Mouse (Mus musculus): ENCODE measurements around the gene Cd59b. TPM values are rescaled to one million over a fixed set of nuclear protein-coding genes. Genes with fewer than 3 reads are reported as not detected.
A peak's percentile ranks its signal among the peaks of the same experiment; 100 is the strongest.

Cd59b gene
- 1.9 and 2.1 TPM in 2 replicates for polyA plus RNA-seq (2012; ENCODE audit: insufficient read depth, insufficient read length, missing spikeins)

DNA sequence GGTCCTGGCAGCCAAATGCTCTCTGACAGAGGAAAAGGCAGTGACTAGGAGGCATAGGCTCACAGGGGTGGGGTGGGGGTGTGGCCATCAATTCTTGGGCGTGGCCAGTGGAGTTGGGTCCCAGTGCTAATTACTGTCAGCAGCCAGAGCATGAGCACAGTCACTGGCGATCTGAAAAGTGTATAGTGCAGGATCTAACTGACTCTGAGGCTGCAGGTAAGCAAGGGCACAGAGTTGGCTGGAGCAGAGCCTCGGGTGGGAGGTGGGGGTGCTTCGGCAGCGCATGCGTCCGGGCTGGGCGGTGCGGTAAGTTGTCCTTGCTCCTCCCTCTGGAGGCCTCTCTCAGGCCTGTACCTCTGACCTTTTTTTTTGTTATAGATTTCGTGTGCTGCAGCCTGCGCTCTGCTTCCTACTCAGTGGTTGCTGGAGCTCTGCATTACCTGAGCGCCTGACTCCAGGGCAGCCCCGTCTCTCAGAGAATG is at the start of gene Cd59b:
TSS of gene Cd59b (plus strand) at position 146 of the 482 bp plus-strand sequence.
- H3K27ac ChIP-seq (ENCODE audit: insufficient read depth, low read depth, low read length) = no peak within 1 kb of the TSS
- no peak for TF ChIP-seq CTCF (IDR thresholded peaks at IDR 0.05; ENCODE audit: low read depth, low read length)
- no peak for TF ChIP-seq POLR2A (IDR thresholded peaks at IDR 0.05; ENCODE audit: borderline replicate concordance, low read depth, low read length)
- 0 out of 2 replicates have a peak, but pooled peaks cover 3% of the 10 kb centered on the region for H3K4me1 ChIP-seq (ENCODE audit: control insufficient read depth, insufficient read depth, low read length)

DNA sequence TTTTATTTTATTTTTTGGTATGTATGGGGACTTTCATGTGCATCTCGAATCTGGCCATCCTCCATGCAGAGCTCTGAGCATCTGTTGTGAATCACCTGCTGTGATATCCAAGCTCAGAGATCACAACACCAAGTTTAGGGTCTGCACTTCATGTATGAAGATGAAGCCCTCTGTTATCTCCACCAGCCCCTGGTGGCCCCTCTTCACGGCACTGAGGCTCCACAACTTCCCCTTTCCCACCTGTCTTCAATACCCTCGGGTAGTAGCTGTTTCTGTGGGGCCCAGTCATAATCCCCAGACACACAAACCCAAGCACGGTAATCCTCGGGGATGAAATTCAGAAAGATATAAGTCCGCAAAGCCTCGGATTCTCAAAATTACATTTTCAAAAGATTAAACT is 46.6 kb upstream of the Cd59b start:
- H3K4me3 ChIP-seq (ENCODE audit: insufficient read depth, low read length) = no peak overlapping the region
- TF ChIP-seq CTCF (IDR thresholded peaks at IDR 0.05; ENCODE audit: low read depth, low read length) = no peak
- no peak for TF ChIP-seq POLR2A (IDR thresholded peaks at IDR 0.05; ENCODE audit: borderline replicate concordance, low read depth, low read length)
- peaks cover under 1% of the 10 kb centered on the region; the same call in 1 of the 2 replicates for H3K4me1 ChIP-seq (ENCODE audit: control insufficient read depth, insufficient read depth, low read length)
- H3K27ac ChIP-seq (ENCODE audit: insufficient read depth, low read depth, low read length) = no peak overlapping the region

More for the DNA sequence above, at the start of gene Cd59b:
- H3K4me3 ChIP-seq (ENCODE audit: insufficient read depth, low read length) = no peak within 1 kb of the TSS

DNA sequence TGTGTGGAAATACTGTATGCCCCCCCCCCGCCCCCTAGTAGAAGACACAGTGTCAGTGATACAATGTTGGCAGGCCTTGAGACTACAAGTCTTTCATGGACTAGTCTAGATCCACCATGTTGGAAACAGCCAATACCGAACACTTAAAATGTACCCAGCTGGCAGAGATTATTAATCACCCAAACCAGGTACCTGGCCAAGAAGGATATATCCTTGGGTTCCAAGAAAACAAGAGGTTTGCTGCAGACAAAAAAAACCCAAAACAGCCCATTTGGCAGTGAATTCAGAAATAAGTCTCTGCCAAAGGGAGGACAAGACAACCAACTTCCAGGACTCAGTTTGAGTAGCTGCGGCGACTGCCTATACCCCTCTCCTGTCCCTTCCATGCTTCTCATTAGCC is 45.0 kb upstream of the Cd59b start:
- Histone ChIP-seq H3K4me1 (ENCODE audit: control insufficient read depth, insufficient read depth, low read length) (peaks cover 3% of the 10 kb centered on the region), H3K4me3 (ENCODE audit: insufficient read depth, low read length) (no peak overlapping the region), H3K27ac (ENCODE audit: insufficient read depth, low read depth, low read length) (no peak overlapping the region)
- no peak for TF ChIP-seq CTCF (IDR thresholded peaks at IDR 0.05; ENCODE audit: low read depth, low read length)
- no peak for TF ChIP-seq POLR2A (IDR thresholded peaks at IDR 0.05; ENCODE audit: borderline replicate concordance, low read depth, low read length)

DNA sequence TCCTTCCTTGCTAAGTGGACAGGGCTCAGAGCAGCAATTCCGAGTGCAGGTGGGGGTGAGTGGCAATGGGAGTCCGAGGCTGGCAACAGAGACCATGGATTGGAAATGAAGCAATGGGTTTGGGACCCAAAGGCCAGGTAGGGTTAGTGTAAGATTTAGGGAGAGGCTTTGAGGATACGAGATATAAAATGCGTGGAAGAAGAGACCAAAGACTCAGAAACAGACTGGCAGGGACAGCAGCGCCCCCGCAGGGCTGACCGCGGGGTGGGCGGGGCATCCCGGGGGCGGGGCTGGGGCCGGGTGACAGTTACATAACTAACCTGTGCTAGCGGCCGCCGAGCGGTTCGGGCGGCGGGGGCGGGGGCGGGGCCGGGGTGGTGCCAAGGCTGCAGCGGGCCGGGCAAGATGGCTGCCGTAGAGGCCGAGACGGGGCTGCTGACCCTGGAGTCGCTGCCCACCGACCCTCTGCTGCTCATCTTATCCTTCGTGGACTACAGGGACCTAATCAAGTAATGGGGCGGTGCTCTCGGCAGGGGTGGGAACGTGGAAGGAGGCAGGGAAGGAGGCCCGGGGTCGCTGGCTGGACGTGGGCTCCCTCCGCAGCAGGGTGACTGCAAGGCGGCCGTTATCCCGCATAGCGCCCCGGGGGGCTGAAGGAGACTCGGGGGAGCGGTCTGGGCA is 42.1 kb upstream of the Cd59b start, which contains the start of gene Fbxo3:
TSS of gene Fbxo3 (plus strand) at position 264 of the 681 bp plus-strand sequence.
- Histone ChIP-seq H3K27ac (ENCODE audit: insufficient read depth, low read depth, low read length) (peak within 1 kb of the TSS; percentile 29), H3K4me3 (ENCODE audit: insufficient read depth, low read length) (peak within 1 kb of the TSS; percentile 94), H3K4me1 (ENCODE audit: control insufficient read depth, insufficient read depth, low read length) (peaks cover 5% of the 10 kb centered on the region)
- peak; percentile 23; the same call in 1 of the 2 replicates for TF ChIP-seq CTCF (IDR thresholded peaks at IDR 0.05; ENCODE audit: low read depth, low read length)
- 0 out of 2 replicates have a peak, but pooled peaks have one; percentile 39 for TF ChIP-seq POLR2A (IDR thresholded peaks at IDR 0.05; ENCODE audit: borderline replicate concordance, low read depth, low read length)

DNA sequence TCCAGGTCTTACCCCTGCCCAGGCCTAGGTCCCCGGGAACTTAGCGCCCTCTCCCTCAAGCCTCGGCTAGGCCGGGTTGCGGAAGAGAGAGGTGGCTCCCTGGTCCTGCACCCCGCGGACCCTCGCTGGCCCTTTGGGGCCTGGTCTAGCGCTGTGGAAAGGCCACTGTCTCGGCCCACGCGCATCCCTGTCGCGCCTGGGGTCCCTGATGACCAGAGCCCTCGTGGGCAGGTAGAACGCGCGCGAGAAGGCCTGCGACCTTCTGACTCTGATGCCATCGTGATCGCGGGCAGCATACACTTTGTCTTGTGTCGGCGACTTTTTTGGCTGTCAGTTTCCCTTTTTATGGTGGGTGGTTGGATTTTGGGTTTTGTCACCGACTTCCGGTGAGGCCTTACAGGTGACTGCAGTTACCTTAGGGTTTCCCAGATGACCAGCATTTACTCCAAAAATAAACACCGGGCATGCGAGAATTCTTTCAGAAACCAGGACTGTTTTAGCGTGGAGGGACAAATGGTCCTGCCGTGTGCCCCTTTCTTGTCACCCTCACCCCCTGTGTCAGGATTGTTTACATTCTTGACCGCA is 41.4 kb upstream of the Cd59b start, which contains the start of gene 4931422A03Rik:
TSS of gene 4931422A03Rik (minus strand) at position 223 of the 585 bp plus-strand sequence.
- peak within 1 kb of the TSS; percentile 94 for H3K4me3 ChIP-seq (ENCODE audit: insufficient read depth, low read length)
- TF ChIP-seq CTCF (IDR thresholded peaks at IDR 0.05; ENCODE audit: low read depth, low read length) = no peak
- TF ChIP-seq POLR2A (IDR thresholded peaks at IDR 0.05; ENCODE audit: borderline replicate concordance, low read depth, low read length) = no peak
- H3K27ac ChIP-seq (ENCODE audit: insufficient read depth, low read depth, low read length) = peak within 1 kb of the TSS; percentile 29
- peaks cover 5% of the 10 kb centered on the region for H3K4me1 ChIP-seq (ENCODE audit: control insufficient read depth, insufficient read depth, low read length)

DNA sequence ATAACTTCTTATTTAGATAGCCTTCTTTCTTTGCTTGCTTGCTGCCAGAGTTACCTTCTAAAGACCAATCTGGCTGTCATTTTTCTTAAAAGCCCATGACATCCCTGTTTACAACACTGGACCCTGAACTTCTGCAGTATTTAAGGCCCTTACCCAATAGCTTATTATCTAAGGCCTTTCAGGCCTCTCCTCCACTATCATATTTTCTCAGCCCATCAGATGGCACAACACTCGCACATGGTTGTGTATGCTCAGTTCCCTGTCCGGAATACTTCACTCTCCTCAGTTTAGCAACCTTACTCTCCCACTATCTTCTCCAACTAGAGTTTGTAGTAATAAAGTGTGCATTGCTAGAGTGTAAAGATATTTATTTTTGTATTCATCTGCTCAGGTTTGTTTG is 40.6 kb upstream of the Cd59b start:
- Histone ChIP-seq H3K4me1 (ENCODE audit: control insufficient read depth, insufficient read depth, low read length) (peaks cover 5% of the 10 kb centered on the region), H3K27ac (ENCODE audit: insufficient read depth, low read depth, low read length) (no peak overlapping the region), H3K4me3 (ENCODE audit: insufficient read depth, low read length) (peak overlapping the region; percentile 94)
- no peak for TF ChIP-seq POLR2A (IDR thresholded peaks at IDR 0.05; ENCODE audit: borderline replicate concordance, low read depth, low read length)
- no peak for TF ChIP-seq CTCF (IDR thresholded peaks at IDR 0.05; ENCODE audit: low read depth, low read length)

DNA sequence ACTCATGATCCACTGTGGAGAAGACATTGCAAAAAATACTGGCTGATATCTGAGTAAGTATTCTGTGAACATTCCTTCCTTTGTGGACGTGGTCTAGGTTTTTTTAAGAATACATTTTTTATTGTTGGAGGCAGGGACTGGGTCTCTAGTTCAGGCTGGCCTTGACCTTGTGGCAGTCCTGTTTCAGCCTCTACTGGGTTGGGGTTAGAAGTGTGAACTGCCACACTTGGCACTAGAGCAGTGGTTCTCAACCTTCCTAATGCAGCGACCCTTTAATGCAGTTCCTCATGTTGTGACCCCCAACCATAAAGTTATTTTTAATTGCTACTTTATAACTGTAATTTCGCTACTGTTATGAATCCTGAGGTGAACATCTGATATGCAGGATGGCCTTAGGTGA is 39.3 kb upstream of the Cd59b start:
- H3K4me3 ChIP-seq (ENCODE audit: insufficient read depth, low read length) = no peak overlapping the region
- TF ChIP-seq POLR2A (IDR thresholded peaks at IDR 0.05; ENCODE audit: borderline replicate concordance, low read depth, low read length) (no peak), CTCF (IDR thresholded peaks at IDR 0.05; ENCODE audit: low read depth, low read length) (no peak)
- H3K4me1 ChIP-seq (ENCODE audit: control insufficient read depth, insufficient read depth, low read length) = peaks cover 5% of the 10 kb centered on the region
- H3K27ac ChIP-seq (ENCODE audit: insufficient read depth, low read depth, low read length) = no peak overlapping the region

DNA sequence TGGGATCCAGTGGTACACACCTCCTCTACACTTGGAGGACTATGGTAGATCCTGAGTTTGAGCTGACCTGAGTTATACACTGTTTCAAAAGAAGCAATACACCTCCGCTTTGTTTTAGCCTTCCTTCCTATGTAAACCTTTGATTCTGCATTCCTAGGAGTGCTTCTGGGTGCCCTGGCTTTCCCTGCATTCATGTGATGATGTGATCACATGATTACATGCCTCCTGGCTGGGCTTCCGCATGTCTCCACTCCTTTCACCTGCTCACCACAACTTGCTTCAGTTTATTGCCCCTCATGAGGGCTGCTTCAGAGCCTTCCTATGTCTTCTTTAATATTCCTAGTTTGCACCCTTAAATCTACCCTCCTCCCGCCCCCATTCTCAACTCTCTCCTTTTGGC is 37.6 kb upstream of the Cd59b start:
- TF ChIP-seq POLR2A (IDR thresholded peaks at IDR 0.05; ENCODE audit: borderline replicate concordance, low read depth, low read length) (no peak), CTCF (IDR thresholded peaks at IDR 0.05; ENCODE audit: low read depth, low read length) (no peak)
- Histone ChIP-seq H3K4me3 (ENCODE audit: insufficient read depth, low read length) (no peak overlapping the region), H3K27ac (ENCODE audit: insufficient read depth, low read depth, low read length) (no peak overlapping the region), H3K4me1 (ENCODE audit: control insufficient read depth, insufficient read depth, low read length) (peaks cover 5% of the 10 kb centered on the region)

DNA sequence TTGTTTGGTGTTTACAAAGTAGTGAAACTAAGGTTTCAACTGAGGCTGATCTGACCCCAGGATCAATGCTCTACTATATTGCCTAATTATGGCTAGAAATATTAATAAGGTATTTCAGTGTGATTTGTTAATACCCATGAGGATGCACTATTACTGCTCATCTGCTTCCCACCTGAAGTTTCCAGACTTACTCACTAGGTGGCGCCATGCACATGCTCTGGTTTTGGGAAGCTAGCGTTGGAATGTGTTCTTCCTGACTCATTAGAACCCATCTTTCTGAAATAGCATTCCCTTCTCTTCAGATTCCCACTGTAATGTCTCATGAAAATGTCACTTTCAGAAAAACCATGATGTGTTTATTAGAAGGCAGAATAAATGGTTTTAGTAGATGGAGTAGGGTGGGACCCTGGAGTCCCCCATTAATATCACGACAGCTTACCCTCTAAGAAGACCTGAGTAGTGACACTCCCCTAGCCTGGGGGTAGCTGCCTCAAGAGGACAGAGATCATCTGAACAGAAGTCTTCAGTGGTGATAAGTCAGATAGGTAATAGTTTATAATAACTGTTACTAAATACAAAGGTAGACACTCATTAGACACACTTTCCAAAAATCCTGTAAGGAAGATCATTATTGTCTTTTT is 34.7 kb upstream of the Cd59b start:
- H3K4me1 ChIP-seq (ENCODE audit: control insufficient read depth, insufficient read depth, low read length) = no peaks in the 10 kb centered on the region
- H3K27ac ChIP-seq (ENCODE audit: insufficient read depth, low read depth, low read length) = no peak overlapping the region
- TF ChIP-seq CTCF (IDR thresholded peaks at IDR 0.05; ENCODE audit: low read depth, low read length) = no peak
- no peak for TF ChIP-seq POLR2A (IDR thresholded peaks at IDR 0.05; ENCODE audit: borderline replicate concordance, low read depth, low read length)
- H3K4me3 ChIP-seq (ENCODE audit: insufficient read depth, low read length) = no peak overlapping the region

Data from bone marrow macrophage, adult 2 months (primary cell).